In the genomic region with DNA sequence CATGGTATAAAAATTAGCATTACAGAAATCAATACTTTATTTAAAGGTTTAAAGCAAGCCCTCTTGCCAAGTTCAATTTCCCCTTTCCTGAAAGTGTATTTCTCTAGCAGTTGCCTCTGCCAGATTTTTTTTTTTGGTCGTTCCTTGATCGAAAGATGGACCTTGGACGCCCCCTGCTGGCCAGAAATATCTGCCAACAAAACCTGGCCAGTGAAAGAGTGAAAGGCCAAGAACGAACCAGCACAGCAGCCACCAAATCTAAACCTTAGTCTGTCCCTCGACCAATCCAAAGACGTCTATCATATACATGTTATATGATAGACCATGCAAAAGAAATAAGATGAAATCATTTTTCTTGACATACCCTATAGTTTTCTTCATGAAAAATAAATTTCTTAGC, we compare ENCODE assay signal across 9 mouse cellular contexts. TPM values are rescaled to one million over a fixed set of nuclear protein-coding genes. Genes with fewer than 3 reads are reported as not detected.
DNase-seq lines count a peak whose midpoint lies in the region; ATAC-seq lines count a peak whose summit lies in the region.
"Had no signal": no experiment of that assay in that cellular context is flagged by ENCODE, and none has a peak within 500 bp of the region (broad histone marks: within the 10 kb centered on the region; RNA-seq: fewer than 3 reads in every experiment).

No protein-coding gene starts in this region.

- intact Hi-C loops in left cerebral cortex, postnatal 14 days (cut with DNase I): loop anchor here (10.0 kb wide), 1 partner anchor 615 kb away; no protein-coding TSS in a partner anchor

- H3K36me3 ChIP-seq in intestine, embryonic 14.5 days (ENCODE audit: control insufficient read depth, insufficient read depth, low read length): no peaks in the 10 kb centered on the region
- no peaks in the 10 kb centered on the region for H3K36me3 ChIP-seq in intestine, embryonic 16.5 days (ENCODE audit: control insufficient read depth, insufficient read depth, low read length)
- no peaks in the 10 kb centered on the region for H3K36me3 ChIP-seq in forebrain, embryonic 13.5 days (ENCODE audit: poor library complexity, severe bottlenecking)
- H3K36me3 ChIP-seq in hindbrain, embryonic 14.5 days (replicated peaks; ENCODE audit: control insufficient read depth, insufficient read depth): no peaks in the 10 kb centered on the region
- no peaks in the 10 kb centered on the region for H3K36me3 ChIP-seq in midbrain, embryonic 16.5 days (ENCODE audit: control insufficient read depth, insufficient read depth, low read length)
- H3K36me3 ChIP-seq: neural tube, embryonic 12.5 days had no signal

- no peaks in the 10 kb centered on the region for H3K9me3 ChIP-seq in intestine, embryonic 14.5 days (ENCODE audit: control insufficient read depth, low read length)
- H3K9me3 ChIP-seq in intestine, embryonic 16.5 days (ENCODE audit: control insufficient read depth, low read length): no peaks in the 10 kb centered on the region
- H3K9me3 ChIP-seq in forebrain, embryonic 13.5 days (replicated peaks): no peaks in the 10 kb centered on the region
- H3K9me3 ChIP-seq in hindbrain, embryonic 14.5 days (ENCODE audit: control insufficient read depth, low read length): no peaks in the 10 kb centered on the region
- H3K9me3 ChIP-seq in midbrain, embryonic 16.5 days (replicated peaks; ENCODE audit: control insufficient read depth, low read length, poor library complexity, severe bottlenecking): no peaks in the 10 kb centered on the region
- H3K9me3 ChIP-seq: neural tube, embryonic 12.5 days had no signal

- no peak overlapping the region for H3K9ac ChIP-seq in intestine, embryonic 14.5 days (ENCODE audit: low read length)
- no peak overlapping the region for H3K9ac ChIP-seq in intestine, embryonic 16.5 days (ENCODE audit: low read depth, low read length)
- H3K9ac ChIP-seq in forebrain, embryonic 13.5 days: no peak overlapping the region
- no peak overlapping the region for H3K9ac ChIP-seq in hindbrain, embryonic 14.5 days
- no peak overlapping the region for H3K9ac ChIP-seq in midbrain, embryonic 16.5 days (ENCODE audit: low read depth, low read length)
- H3K9ac ChIP-seq: neural tube, embryonic 12.5 days had no signal

- H3K4me1 ChIP-seq in intestine, embryonic 14.5 days (replicated peaks; ENCODE audit: control insufficient read depth, insufficient read depth, low read length): no peaks in the 10 kb centered on the region
- no peaks in the 10 kb centered on the region for H3K4me1 ChIP-seq in intestine, embryonic 16.5 days (ENCODE audit: control insufficient read depth, insufficient read depth, low read length)
- no peaks in the 10 kb centered on the region for H3K4me1 ChIP-seq in forebrain, embryonic 13.5 days
- no peaks in the 10 kb centered on the region for H3K4me1 ChIP-seq in hindbrain, embryonic 14.5 days (replicated peaks; ENCODE audit: control insufficient read depth, insufficient read depth, low read length)
- no peaks in the 10 kb centered on the region for H3K4me1 ChIP-seq in midbrain, embryonic 16.5 days (ENCODE audit: control insufficient read depth, insufficient read depth, low read length)
- H3K4me1 ChIP-seq: neural tube, embryonic 12.5 days had no signal

- no peak overlapping the region for H3K27ac ChIP-seq in intestine, embryonic 14.5 days (ENCODE audit: low read depth)
- no peak overlapping the region for H3K27ac ChIP-seq in intestine, embryonic 16.5 days (ENCODE audit: low read length)
- H3K27ac ChIP-seq in forebrain, embryonic 13.5 days: no peak overlapping the region
- no peak overlapping the region for H3K27ac ChIP-seq in hindbrain, embryonic 14.5 days
- no peak overlapping the region for H3K27ac ChIP-seq in midbrain, embryonic 16.5 days (ENCODE audit: low read length)
- H3K27ac ChIP-seq: neural tube, embryonic 12.5 days had no signal

- peak; percentile 94 for DNase-seq in intestine, embryonic 14.5 days (ENCODE audit: low spot score)
- DNase-seq in c-Kit-positive CD71-negative TER-119-negative erythroid progenitor cells, embryonic 14.5 days (ENCODE audit: low read depth): peak; percentile 47
- DNase-seq in hindbrain, embryonic 14.5 days (ENCODE audit: low spot score): peak; percentile 91
- peak; percentile 73 to 86 for DNase-seq in left cerebral cortex, postnatal 14 days (ENCODE audit: low spot score in 2 of 2)
- peak; percentile 89 for DNase-seq in testis, postnatal 10 days (ENCODE audit: low spot score)

- 7% methylated on average over 6 of the region's 6 CpGs for WGBS in intestine, embryonic 14.5 days
- WGBS in intestine, embryonic 16.5 days: 7% methylated on average over 6 of the region's 6 CpGs
- 8% methylated on average over 6 of the region's 6 CpGs for WGBS in forebrain, embryonic 13.5 days
- 9% methylated on average over 6 of the region's 6 CpGs for WGBS in hindbrain, embryonic 14.5 days
- WGBS in midbrain, embryonic 16.5 days: 9% methylated on average over 6 of the region's 6 CpGs

- H3K27me3 ChIP-seq in intestine, embryonic 14.5 days (replicated peaks; ENCODE audit: control insufficient read depth, insufficient read depth, low read length): no peaks in the 10 kb centered on the region
- no peaks in the 10 kb centered on the region for H3K27me3 ChIP-seq in intestine, embryonic 16.5 days (replicated peaks; ENCODE audit: control insufficient read depth, insufficient read depth, low read length)
- no peaks in the 10 kb centered on the region for H3K27me3 ChIP-seq in forebrain, embryonic 13.5 days
- H3K27me3 ChIP-seq in hindbrain, embryonic 14.5 days (ENCODE audit: control insufficient read depth, insufficient read depth, low read length): no peaks in the 10 kb centered on the region
- H3K27me3 ChIP-seq in midbrain, embryonic 16.5 days (ENCODE audit: control insufficient read depth, insufficient read depth, low read depth, low read length): no peaks in the 10 kb centered on the region
- H3K27me3 ChIP-seq: neural tube, embryonic 12.5 days had no signal

- no peak overlapping the region for H3K4me2 ChIP-seq in intestine, embryonic 14.5 days (ENCODE audit: low read length)
- H3K4me2 ChIP-seq in intestine, embryonic 16.5 days (ENCODE audit: low read depth, low read length): no peak overlapping the region
- no peak overlapping the region for H3K4me2 ChIP-seq in forebrain, embryonic 13.5 days
- H3K4me2 ChIP-seq in hindbrain, embryonic 14.5 days (replicated peaks): no peak overlapping the region
- H3K4me2 ChIP-seq in midbrain, embryonic 16.5 days (ENCODE audit: low read length): no peak overlapping the region
- H3K4me2 ChIP-seq: neural tube, embryonic 12.5 days had no signal

- 0 out of 2 replicates have a peak, but pooled peaks have one; percentile 43 for ATAC-seq in intestine, embryonic 14.5 days (replicated peaks; ENCODE audit: low FRiP score, low TSS enrichment, low read depth)
- ATAC-seq in intestine, embryonic 16.5 days: no peak
- peak; percentile 65 for ATAC-seq in forebrain, embryonic 13.5 days
- no peak; the same call in 1 of the 2 replicates for ATAC-seq in hindbrain, embryonic 14.5 days (ENCODE audit: low FRiP score)
- 0 out of 2 replicates have a peak, but pooled peaks have one; percentile 25 for ATAC-seq in midbrain, embryonic 16.5 days

- no peak overlapping the region for H3K4me3 ChIP-seq in intestine, embryonic 14.5 days (ENCODE audit: low read depth, low read length)
- H3K4me3 ChIP-seq in intestine, embryonic 16.5 days (ENCODE audit: low read length): no peak overlapping the region
- H3K4me3 ChIP-seq in forebrain, embryonic 13.5 days: no peak overlapping the region
- H3K4me3 ChIP-seq in hindbrain, embryonic 14.5 days (replicated peaks; ENCODE audit: low read length): no peak overlapping the region
- no peak overlapping the region for H3K4me3 ChIP-seq in midbrain, embryonic 16.5 days (ENCODE audit: low read depth, low read length)
- H3K4me3 ChIP-seq: neural tube, embryonic 12.5 days had no signal

RNA-seq across cellular contexts. Expression of a gene that starts 23.9 kb away (rescaled TPM):
- polyA plus RNA-seq in intestine, embryonic 14.5 days (2014; fragmentation: Nextera tagmentation; extraction: Ambion mirVana): not detected in 2 replicates
- not detected in 2 replicates for polyA plus RNA-seq in intestine, embryonic 16.5 days (2015; fragmentation: Nextera tagmentation; extraction: Ambion mirVana)
- polyA plus RNA-seq in forebrain, embryonic 13.5 days (2015; fragmentation: Nextera tagmentation; extraction: Ambion mirVana): not detected in 2 replicates
- not detected in 2 replicates for polyA plus RNA-seq in hindbrain, embryonic 14.5 days (2014; fragmentation: Nextera tagmentation; extraction: Ambion mirVana)
- total RNA-seq in left cerebral cortex, postnatal 14 days (2021): not detected
- polyA plus RNA-seq in midbrain, embryonic 16.5 days (2015; fragmentation: Nextera tagmentation; extraction: Ambion mirVana): not detected in 2 replicates
- polyA plus RNA-seq: neural tube, embryonic 12.5 days had no signal

RNA-seq across cellular contexts. Expression of a gene that starts 55.9 kb away (rescaled TPM):
- not detected in 2 replicates for polyA plus RNA-seq in intestine, embryonic 14.5 days (2014; fragmentation: Nextera tagmentation; extraction: Ambion mirVana)
- not detected in 2 replicates for polyA plus RNA-seq in intestine, embryonic 16.5 days (2015; fragmentation: Nextera tagmentation; extraction: Ambion mirVana)
- not detected in 2 replicates for polyA plus RNA-seq in forebrain, embryonic 13.5 days (2015; fragmentation: Nextera tagmentation; extraction: Ambion mirVana)
- polyA plus RNA-seq in hindbrain, embryonic 14.5 days (2014; fragmentation: Nextera tagmentation; extraction: Ambion mirVana): not detected in 2 replicates
- not detected for total RNA-seq in left cerebral cortex, postnatal 14 days (2021)
- polyA plus RNA-seq in midbrain, embryonic 16.5 days (2015; fragmentation: Nextera tagmentation; extraction: Ambion mirVana): not detected in 2 replicates
- polyA plus RNA-seq: neural tube, embryonic 12.5 days had no signal

Comparison
In these comparisons a context has a peak if more than half of its experiments do, and no peak if none do; other contexts are left out.
1. ATAC-seq: peak in intestine, embryonic 14.5 days (single experiment), forebrain, embryonic 13.5 days (single experiment) and midbrain, embryonic 16.5 days (single experiment); none in intestine, embryonic 16.5 days (single experiment) and hindbrain, embryonic 14.5 days (single experiment).
2. Peak in every context shown above with its lines, with median percentiles within 50 percentile points of each other: DNase-seq.